Mouse (Mus musculus): ENCODE results near the gene Cybrd1.

- TF ChIP-seq CTCF (IDR thresholded peaks at IDR 0.05; ENCODE audit: low read depth): no peak
- TF ChIP-seq EP300 (IDR thresholded peaks at IDR 0.05; ENCODE audit: low read depth): no peak
Observed at GRCm38 (mm10) chr2:71104696-71105095, 13.0 kb upstream of the Cybrd1 start.

All from liver, embryonic 14.5 days (tissue).